Mouse (Mus musculus): ENCODE results near the gene Fam219b. TPM values are rescaled to one million over a fixed set of nuclear protein-coding genes. Genes with fewer than 3 reads are reported as not detected.

Gene Fam219b
- polyA plus RNA-seq, 1 experiment from 2014 or later = 18.3 TPM

DNA sequence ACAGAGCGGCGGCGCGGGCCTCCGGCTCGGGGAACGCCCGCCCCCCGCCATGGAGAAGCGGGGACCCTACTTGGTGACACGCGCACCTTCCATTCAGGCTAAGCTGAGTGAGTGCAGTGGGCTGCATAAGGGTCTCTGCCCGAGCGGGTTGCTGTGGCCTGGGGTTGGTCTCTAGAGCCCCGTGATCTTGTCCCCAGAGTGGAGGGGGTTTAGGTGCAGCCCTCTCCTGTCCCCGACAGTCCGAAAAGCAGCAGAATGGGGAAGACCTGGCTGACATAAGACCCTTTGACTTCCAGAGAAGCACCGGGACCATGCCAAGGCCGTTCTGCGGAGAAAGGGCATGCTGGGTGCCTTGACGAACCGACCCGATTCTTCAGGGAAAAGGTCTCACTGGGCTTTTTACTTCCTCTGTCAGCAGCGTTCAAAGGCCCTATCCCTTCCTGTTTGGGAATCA is 427 bp downstream of the Fam219b start:
- Histone ChIP-seq H3K36me3 (peaks cover 66% of the 10 kb centered on the region), H3K9me3 (replicated peaks) (no peaks in the 10 kb centered on the region), H3K4me1 (peaks cover 24% of the 10 kb centered on the region), H3K4me3 (peak overlapping the region; percentile 88), H3K27me3 (ENCODE audit: low read depth, poor library complexity, severe bottlenecking) (no peaks in the 10 kb centered on the region), H3K27ac (peak overlapping the region; percentile 93)
- WGBS = 0% methylated on average over 24 of the region's 24 CpGs
- DNase-seq (ENCODE audit: low spot score) = no peak

DNA sequence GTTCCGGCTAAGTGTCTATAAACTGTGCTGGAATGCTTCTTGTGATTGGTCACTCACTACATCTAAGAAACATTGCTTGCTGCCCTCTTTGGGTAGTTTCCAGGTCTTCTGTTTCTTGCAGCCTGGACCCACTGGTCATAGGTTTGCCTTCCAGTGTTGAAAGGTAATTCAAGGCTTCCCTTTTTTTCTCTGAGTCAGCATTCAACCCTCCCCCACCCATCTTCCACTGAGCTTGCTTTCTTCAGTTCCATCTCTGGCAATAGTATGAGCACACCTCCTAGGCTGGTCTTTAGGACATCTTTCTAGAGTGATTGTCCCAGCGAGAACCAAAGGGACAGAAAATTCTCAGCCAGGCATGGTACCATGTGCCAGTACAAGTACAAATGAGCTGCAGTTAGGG is 2.2 kb downstream of the Fam219b start:
- Histone ChIP-seq H3K4me3 (no peak overlapping the region), H3K4me1 (peaks cover 24% of the 10 kb centered on the region), H3K27me3 (ENCODE audit: low read depth, poor library complexity, severe bottlenecking) (no peaks in the 10 kb centered on the region), H3K27ac (no peak overlapping the region), H3K36me3 (peaks cover 66% of the 10 kb centered on the region), H3K9me3 (replicated peaks) (no peaks in the 10 kb centered on the region)
- no peak for DNase-seq (ENCODE audit: low spot score)
- WGBS = 92% methylated on average over 2 of the region's 2 CpGs

DNA sequence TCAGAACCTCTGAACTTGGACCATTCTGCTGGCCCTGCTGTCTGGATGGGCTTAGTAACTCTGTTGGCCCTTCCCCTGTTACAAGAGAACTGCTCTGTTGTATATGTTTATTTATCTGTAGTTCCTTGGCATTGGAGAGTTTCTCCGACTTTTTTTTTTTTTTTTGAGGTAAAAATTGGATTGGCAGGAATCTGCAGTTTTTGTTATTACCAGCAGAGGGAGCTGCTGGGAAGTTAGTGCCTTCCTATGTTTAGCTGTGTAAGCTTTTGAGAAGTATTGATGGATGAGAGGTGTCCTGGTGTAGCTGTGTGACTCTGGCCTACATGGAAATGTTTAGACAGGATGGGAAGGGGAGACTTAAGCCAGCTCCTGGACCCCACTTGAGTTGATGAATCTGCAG is 4.0 kb downstream of the Fam219b start:
- Histone ChIP-seq H3K4me1 (peaks cover 24% of the 10 kb centered on the region), H3K27ac (no peak overlapping the region), H3K9me3 (replicated peaks) (no peaks in the 10 kb centered on the region), H3K4me3 (no peak overlapping the region), H3K27me3 (ENCODE audit: low read depth, poor library complexity, severe bottlenecking) (no peaks in the 10 kb centered on the region), H3K36me3 (peaks cover 78% of the 10 kb centered on the region)
- 46% methylated on average over 1 of the region's 1 CpGs for WGBS
- no peak for DNase-seq (ENCODE audit: low spot score)

DNA sequence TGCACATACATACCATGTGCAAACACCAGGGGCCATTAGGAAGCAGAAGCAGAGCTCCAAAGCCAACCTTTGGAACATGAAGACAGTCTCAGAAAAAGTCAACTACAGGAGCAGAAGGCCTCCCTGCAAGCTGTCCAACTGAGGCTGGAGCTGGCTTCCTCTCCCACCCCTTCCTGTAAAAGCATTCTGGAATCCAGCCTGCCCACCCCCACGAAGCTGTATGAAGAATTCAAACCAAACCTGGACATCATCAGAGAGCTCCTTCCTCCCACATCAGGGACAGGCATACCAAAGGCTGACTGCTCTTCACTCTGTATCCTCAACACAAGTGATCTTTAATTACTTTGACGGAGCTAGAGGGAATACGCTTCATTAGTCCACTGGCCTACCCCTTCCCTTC is 6.6 kb downstream of the Fam219b start:
- Histone ChIP-seq H3K4me3 (no peak overlapping the region), H3K9me3 (replicated peaks) (no peaks in the 10 kb centered on the region), H3K36me3 (peaks cover 98% of the 10 kb centered on the region), H3K27ac (no peak overlapping the region), H3K4me1 (peaks cover 3% of the 10 kb centered on the region), H3K27me3 (ENCODE audit: low read depth, poor library complexity, severe bottlenecking) (no peaks in the 10 kb centered on the region)
- no peak for DNase-seq (ENCODE audit: low spot score)
- WGBS = 81% methylated on average over 3 of the region's 3 CpGs

DNA sequence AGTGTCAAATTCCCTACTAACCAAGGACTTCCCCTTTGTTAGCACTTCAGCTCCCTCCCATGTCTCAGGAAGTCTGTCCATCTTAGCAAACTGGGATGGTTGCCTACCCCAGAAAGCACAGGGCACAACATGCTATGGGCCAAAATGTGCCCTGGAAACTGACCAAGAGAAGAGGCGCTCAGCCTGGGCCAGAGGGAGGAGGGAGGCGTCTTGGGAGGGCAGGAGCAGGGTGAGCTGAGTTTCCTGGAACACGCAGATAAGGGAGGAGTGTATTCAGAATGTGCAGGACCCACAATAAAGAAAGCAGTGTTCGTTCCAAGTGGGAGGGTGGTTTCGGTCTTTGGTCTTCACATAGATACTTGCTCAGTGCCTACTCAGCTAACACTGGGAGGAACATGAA is 10.0 kb downstream of the Fam219b start:
- Histone ChIP-seq H3K4me3 (no peak overlapping the region), H3K9me3 (replicated peaks) (no peaks in the 10 kb centered on the region), H3K27ac (no peak overlapping the region), H3K36me3 (peaks cover 84% of the 10 kb centered on the region), H3K27me3 (ENCODE audit: low read depth, poor library complexity, severe bottlenecking) (no peaks in the 10 kb centered on the region), H3K4me1 (peaks cover 7% of the 10 kb centered on the region)
- WGBS = 90% methylated on average over 5 of the region's 5 CpGs
- DNase-seq (ENCODE audit: low spot score) = no peak

DNA sequence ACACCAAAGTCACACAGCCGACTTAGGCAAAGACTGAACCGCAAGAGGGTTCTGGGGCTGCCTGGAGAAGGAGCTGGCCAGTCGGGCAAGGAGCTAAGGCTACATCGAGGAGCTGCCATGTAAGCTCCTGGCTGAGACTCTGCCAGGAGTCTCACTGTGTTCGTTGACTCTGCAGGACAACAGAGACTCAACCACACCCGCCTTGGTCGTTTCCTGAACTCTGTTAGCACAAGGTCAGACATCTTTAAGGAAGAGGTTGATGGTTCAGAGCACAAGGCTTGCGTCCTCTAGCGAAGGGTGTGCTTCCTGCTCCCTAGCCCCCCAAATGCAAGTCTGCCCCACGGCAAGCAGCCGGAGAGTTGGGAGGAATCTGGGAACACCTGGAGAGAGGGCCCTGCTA is 10.5 kb downstream of the Fam219b start:
- WGBS = 89% methylated on average over 11 of the region's 11 CpGs
- Histone ChIP-seq H3K27me3 (ENCODE audit: low read depth, poor library complexity, severe bottlenecking) (no peaks in the 10 kb centered on the region), H3K27ac (no peak overlapping the region), H3K36me3 (peaks cover 78% of the 10 kb centered on the region), H3K9me3 (replicated peaks) (no peaks in the 10 kb centered on the region), H3K4me1 (peaks cover 9% of the 10 kb centered on the region), H3K4me3 (no peak overlapping the region)
- no peak for DNase-seq (ENCODE audit: low spot score)

DNA sequence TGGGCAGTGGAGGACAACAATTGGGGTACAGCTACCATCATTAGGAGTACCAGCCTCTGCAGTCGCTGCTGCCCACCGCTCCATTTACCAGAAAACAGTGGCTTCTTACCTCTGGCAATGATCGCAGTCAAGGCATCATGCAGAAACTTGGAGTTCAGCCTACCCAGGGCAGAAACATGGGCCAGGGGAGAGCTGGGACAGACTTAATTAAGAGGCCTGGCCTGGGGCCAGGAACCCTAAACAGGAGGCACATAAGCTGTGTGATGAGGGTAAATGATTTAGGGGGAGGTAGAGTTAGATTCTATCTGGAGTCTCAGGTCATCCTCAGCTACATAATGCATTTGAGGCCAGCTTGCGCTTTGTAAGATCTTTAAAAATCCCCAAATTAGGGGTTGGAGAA is 11.9 kb downstream of the Fam219b start:
- Histone ChIP-seq H3K27ac (no peak overlapping the region), H3K4me3 (no peak overlapping the region), H3K36me3 (peaks cover 65% of the 10 kb centered on the region), H3K4me1 (peaks cover 12% of the 10 kb centered on the region), H3K9me3 (replicated peaks) (no peaks in the 10 kb centered on the region), H3K27me3 (ENCODE audit: low read depth, poor library complexity, severe bottlenecking) (no peaks in the 10 kb centered on the region)
- no peak for DNase-seq (ENCODE audit: low spot score)
- 97% methylated on average over 4 of the region's 4 CpGs for WGBS

DNA sequence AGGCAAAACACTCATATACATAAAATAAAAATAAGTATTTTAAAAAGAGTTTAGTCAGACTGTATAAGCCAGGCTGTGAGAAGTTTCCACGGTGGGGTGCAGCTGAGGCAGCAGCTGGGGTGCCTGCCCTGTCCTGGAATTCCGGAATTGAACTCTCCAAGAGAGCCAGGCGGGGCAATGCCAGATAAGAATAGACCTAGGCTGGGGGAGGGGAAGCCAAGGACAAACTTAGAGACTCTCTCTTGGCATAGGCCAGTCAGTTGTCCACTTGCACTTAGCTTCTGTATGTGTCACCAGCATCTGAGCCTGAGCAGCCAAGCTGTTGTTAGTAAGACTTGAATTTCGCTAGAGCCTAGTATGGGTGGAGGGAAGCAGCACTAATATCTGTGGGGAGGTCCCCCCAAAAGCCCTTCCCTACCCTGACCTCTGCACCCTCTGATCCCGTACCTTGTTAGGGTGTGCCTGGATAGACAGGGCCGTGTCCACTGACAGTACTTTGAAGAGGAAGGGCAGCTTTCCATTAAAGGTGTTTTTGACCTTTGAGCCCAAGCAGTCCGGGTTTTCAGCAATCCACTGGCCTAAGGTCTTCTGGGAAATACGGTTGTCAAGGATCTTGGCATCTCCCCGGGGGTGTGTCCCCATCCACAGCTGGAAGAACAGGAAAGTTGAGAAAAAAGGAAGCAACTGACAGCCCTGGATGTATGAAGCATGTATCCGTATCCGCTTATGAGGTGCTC is 13.0 kb downstream of the Fam219b start:
- DNase-seq (ENCODE audit: low spot score) = no peak
- Histone ChIP-seq H3K36me3 (peaks cover 54% of the 10 kb centered on the region), H3K9me3 (replicated peaks) (no peaks in the 10 kb centered on the region), H3K4me3 (no peak overlapping the region), H3K27me3 (ENCODE audit: low read depth, poor library complexity, severe bottlenecking) (no peaks in the 10 kb centered on the region), H3K4me1 (peaks cover 12% of the 10 kb centered on the region), H3K27ac (no peak overlapping the region)
- WGBS = 91% methylated on average over 11 of the region's 11 CpGs

DNA sequence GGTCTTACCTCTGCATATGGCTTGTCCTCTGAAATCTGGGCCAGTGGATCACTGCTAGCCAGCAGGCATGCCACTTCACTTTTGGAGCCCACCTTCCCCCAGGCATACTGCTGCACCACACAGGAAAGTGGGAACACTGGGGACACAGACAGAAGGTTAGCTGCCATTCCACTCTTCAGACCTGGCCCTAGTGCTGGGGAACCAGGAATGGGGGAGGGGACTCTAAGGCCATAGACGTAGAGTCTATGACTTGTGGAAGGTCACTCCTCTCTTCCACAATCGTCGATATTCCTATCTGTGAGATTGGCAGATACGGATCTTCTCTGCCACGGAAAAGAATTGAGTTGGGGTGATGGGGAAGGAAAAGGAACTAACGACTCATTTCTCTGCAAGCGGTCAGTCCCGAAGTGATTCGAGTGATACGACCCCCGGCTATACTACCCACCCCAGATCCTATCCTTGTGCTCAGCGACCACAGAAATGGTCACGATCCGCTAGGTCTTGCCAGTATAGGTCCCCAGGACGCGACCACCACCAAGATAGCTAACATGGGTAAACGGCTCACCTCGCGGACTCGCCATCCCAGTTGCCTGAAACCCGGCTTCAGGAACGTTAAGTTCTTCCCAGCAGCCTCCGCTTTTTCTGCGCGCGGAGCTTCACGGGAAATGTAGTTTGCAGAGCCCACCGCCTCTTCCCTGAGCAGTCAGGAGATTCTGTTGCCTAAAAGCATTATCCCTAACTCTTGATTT is 15.0 kb downstream of the Fam219b start, which contains the start of gene Mpi:
Mpi (minus strand) TSS at position 625 of the 749 bp plus-strand sequence.
- WGBS = under 1% methylated on average over 28 of the region's 28 CpGs
- DNase-seq (ENCODE audit: low spot score) = peak; percentile 74
- H3K36me3 ChIP-seq = peaks cover 34% of the 10 kb centered on the region
- no peaks in the 10 kb centered on the region for H3K27me3 ChIP-seq (ENCODE audit: low read depth, poor library complexity, severe bottlenecking)
- peaks cover 12% of the 10 kb centered on the region for H3K4me1 ChIP-seq
- peak within 1 kb of the TSS; percentile 73 for H3K27ac ChIP-seq
- H3K9me3 ChIP-seq (replicated peaks) = no peaks in the 10 kb centered on the region
- peak within 1 kb of the TSS; percentile 61 for H3K4me3 ChIP-seq

DNA sequence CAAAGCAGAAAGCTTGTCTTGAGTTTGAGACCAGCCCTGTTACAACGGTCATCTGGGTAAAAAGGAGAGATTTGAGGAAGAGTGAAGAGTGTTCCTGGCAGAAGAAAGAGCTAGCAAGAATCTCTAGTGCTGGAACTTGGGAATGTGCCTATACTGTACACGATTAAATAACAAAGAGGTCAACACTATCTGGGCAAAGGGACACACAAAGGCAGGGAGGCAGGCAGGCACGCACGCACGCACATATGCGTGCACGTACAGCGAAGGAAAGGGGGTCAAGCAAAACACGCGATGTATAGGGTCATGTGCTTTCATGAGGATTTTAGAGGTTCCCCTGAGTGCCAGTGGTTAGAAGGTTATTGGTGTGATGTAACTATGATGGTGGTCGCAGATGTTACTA is 15.8 kb downstream of the Fam219b start:
- Histone ChIP-seq H3K27ac (0 out of 2 replicates have a peak overlapping the region, but pooled peaks have one; percentile 73), H3K36me3 (peaks cover 26% of the 10 kb centered on the region), H3K4me3 (no peak overlapping the region), H3K4me1 (peaks cover 12% of the 10 kb centered on the region), H3K27me3 (ENCODE audit: low read depth, poor library complexity, severe bottlenecking) (no peaks in the 10 kb centered on the region), H3K9me3 (replicated peaks) (no peaks in the 10 kb centered on the region)
- WGBS = 75% methylated on average over 11 of the region's 11 CpGs
- no peak for DNase-seq (ENCODE audit: low spot score)

DNA sequence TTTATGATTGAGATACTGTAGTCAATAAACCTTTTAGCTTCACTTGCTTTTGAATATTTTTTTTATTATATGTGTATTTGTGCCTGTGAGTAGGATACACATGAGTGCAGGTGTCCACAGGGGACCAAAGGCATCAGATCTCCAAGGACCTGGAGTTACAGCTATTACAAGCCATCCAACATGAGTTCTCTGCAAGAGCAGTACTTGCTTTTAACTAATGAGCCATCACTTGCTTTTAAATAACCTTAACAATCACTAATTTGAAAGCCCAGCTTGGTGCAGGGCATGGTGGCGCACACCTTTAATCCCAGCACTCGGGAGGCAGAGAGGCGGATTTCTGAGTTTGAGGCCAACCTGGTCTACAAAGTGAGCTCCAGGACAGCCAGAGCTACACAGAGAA is 17.4 kb downstream of the Fam219b start:
- Histone ChIP-seq H3K4me3 (no peak overlapping the region), H3K36me3 (peaks cover 9% of the 10 kb centered on the region), H3K27me3 (ENCODE audit: low read depth, poor library complexity, severe bottlenecking) (no peaks in the 10 kb centered on the region), H3K27ac (no peak overlapping the region), H3K4me1 (peaks cover 12% of the 10 kb centered on the region), H3K9me3 (replicated peaks) (no peaks in the 10 kb centered on the region)
- DNase-seq (ENCODE audit: low spot score) = no peak
- 53% methylated on average over 3 of the region's 3 CpGs for WGBS

DNA sequence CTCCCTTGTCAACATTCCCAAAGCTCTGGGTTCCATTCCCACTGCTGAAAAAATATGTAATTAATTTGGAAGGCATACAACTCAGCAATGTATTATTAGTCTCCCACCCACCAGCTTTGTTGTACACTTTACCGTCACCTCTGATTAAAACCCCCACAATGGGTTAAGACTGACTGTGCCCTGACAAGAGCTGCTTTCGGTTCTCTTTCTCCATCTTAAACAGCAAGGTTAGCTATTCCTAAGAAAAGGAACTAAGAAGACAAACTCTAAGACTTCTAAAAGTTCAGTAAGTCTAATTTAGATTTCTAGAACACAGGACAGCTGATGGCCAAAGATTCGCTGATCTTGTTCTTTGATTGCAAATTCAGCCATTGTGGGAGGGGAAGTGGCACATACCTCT is 19.9 kb downstream of the Fam219b start:
- no peak overlapping the region for H3K4me3 ChIP-seq
- peaks cover 23% of the 10 kb centered on the region for H3K4me1 ChIP-seq
- H3K9me3 ChIP-seq (replicated peaks) = no peaks in the 10 kb centered on the region
- no peak for DNase-seq (ENCODE audit: low spot score)
- H3K27me3 ChIP-seq (ENCODE audit: low read depth, poor library complexity, severe bottlenecking) = no peaks in the 10 kb centered on the region
- H3K27ac ChIP-seq = no peak overlapping the region
- H3K36me3 ChIP-seq = no peaks in the 10 kb centered on the region
- 80% methylated on average over 3 of the region's 3 CpGs for WGBS

DNA sequence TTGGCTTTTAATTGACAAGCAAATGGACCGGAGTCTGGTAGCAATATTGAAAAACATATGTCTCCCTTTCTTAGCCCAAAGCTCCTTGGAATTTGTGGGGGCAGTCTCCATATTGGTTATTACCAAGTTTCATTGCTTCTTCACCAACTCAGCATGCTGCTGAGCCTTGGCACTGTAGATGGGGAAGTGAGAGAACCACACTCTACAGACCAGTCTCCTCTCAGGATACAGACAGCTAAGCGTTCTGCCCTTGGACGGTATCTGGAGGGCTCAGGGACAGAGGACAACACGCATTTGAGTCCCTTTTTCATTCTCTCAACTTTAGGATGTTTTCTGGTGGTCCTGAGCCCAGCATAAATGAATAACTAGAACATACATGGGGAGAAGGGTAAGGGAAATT is 21.3 kb downstream of the Fam219b start:
- H3K4me3 ChIP-seq = no peak overlapping the region
- peaks cover 22% of the 10 kb centered on the region for H3K4me1 ChIP-seq
- no peaks in the 10 kb centered on the region for H3K27me3 ChIP-seq (ENCODE audit: low read depth, poor library complexity, severe bottlenecking)
- WGBS = 85% methylated on average over 4 of the region's 4 CpGs
- no peak overlapping the region for H3K27ac ChIP-seq
- no peaks in the 10 kb centered on the region for H3K9me3 ChIP-seq (replicated peaks)
- no peak for DNase-seq (ENCODE audit: low spot score)
- H3K36me3 ChIP-seq = no peaks in the 10 kb centered on the region

Measured in limb, embryonic 10.5 days (tissue).